Mouse (Mus musculus): ENCODE data around the gene Atp2b1. TPM values are rescaled to one million over a fixed set of nuclear protein-coding genes. Genes with fewer than 3 reads are reported as not detected.

Atp2b1 gene
- polyA plus RNA-seq, 1 experiment from 2014 or later, result 164 TPM

Other genes starting within 250 kb of the Atp2b1 start
- 20.6 and 23.9 TPM in 2 replicates for gene Poc1b, start 192.6 kb downstream of the Atp2b1 start, polyA plus RNA-seq (2015; fragmentation: Nextera tagmentation; extraction: Ambion mirVana)
- gene Galnt4, start 193.8 kb downstream of the Atp2b1 start, polyA plus RNA-seq (2015; fragmentation: Nextera tagmentation; extraction: Ambion mirVana), result 12.2 and 13.2 TPM in 2 replicates
- not detected in 2 replicates for gene Phxr2, start 211.9 kb downstream of the Atp2b1 start, polyA plus RNA-seq (2015; fragmentation: Nextera tagmentation; extraction: Ambion mirVana)

Data from kidney, embryonic 16.5 days (tissue).